Mouse (Mus musculus) heart, embryonic 14.5 days (tissue): ENCODE measurements around the gene Sox5. TPM values are rescaled to one million over a fixed set of nuclear protein-coding genes. Genes with fewer than 3 reads are reported as not detected.

Experiments used
- ATAC-seq: fragments of 200-750 bp; cut with Nextera tagmentation; 2 replicates; pipeline ENCODE4 v1.8.0; 2017; ENCODE audit warnings: low read depth, moderate TSS enrichment; ENCODE audit not compliant: insufficient number of reproducible peaks, insufficient read depth, low FRiP score
- H3K27ac ChIP-seq, 2 experiments: fragments of 200-500 bp in 1 of 2; fragments of 300-500 bp in 1 of 2; sonication (generic) in 1 of 2; replicated peaks in 1 of 2; 2 replicates each; pipeline ENCODE4 v1.5.1; 2012 to 2014; ENCODE audit warnings: low read depth in 2 of 2, low read length in 2 of 2, control low read depth in 1 of 2, mild to moderate bottlenecking in 1 of 2, mixed read lengths in 1 of 2; ENCODE audit not compliant: control insufficient read depth in 1 of 2, insufficient read depth in 1 of 2
- H3K27me3 ChIP-seq: fragments of 300-500 bp; sonication (generic); 2 replicates; pipeline ENCODE4 v1.6.1; 2014; ENCODE audit warnings: mild to moderate bottlenecking, low read length, control low read depth; ENCODE audit not compliant: control insufficient read depth, insufficient read depth
- H3K36me3 ChIP-seq: fragments of 300-500 bp; sonication (generic); 2 replicates; pipeline ENCODE4 v1.6.1; 2014; ENCODE audit warnings: mild to moderate bottlenecking, control low read depth, low read length, mixed read lengths; ENCODE audit not compliant: control insufficient read depth, insufficient read depth
- H3K4me1 ChIP-seq, 2 experiments: fragments of 200-500 bp in 1 of 2; fragments of 300-500 bp in 1 of 2; sonication (generic) in 1 of 2; 2 replicates each; pipeline ENCODE4 v1.6.1; 2012 to 2014; ENCODE audit warnings: low read length in 2 of 2, control low read depth in 1 of 2, mixed read lengths in 1 of 2; ENCODE audit not compliant: control insufficient read depth in 2 of 2, insufficient read depth in 2 of 2
- H3K4me2 ChIP-seq: fragments of 300-500 bp; sonication (generic); 2 replicates; pipeline ENCODE4 v1.6.1; 2014; ENCODE audit warnings: mild to moderate bottlenecking, low read length
- H3K4me3 ChIP-seq, 2 experiments: fragments of 200-500 bp in 1 of 2; fragments of 300-500 bp in 1 of 2; sonication (generic) in 1 of 2; 2 replicates each; pipeline ENCODE4 v1.5.1; 2012 to 2014; ENCODE audit warnings: low read length in 2 of 2, mild to moderate bottlenecking in 2 of 2, control low read depth in 1 of 2, low read depth in 1 of 2, moderate library complexity in 1 of 2; ENCODE audit not compliant: control insufficient read depth in 1 of 2, insufficient read depth in 1 of 2
- H3K9ac ChIP-seq: fragments of 300-500 bp; sonication (generic); 2 replicates; pipeline ENCODE4 v1.6.1; 2014; ENCODE audit warnings: mild to moderate bottlenecking, low read length
- H3K9me3 ChIP-seq: fragments of 300-500 bp; sonication (generic); 2 replicates; pipeline ENCODE4 v1.6.1; 2016; ENCODE audit warnings: low read length, control low read depth; ENCODE audit not compliant: control insufficient read depth
- WGBS: fragments of 180-500 bp; shearing (Covaris S2); extraction: QIAGEN DNeasy Blood & Tissue Kit; methylation state at CpG from one replicate; pipeline ENCODE4 v1.1.7; 2014; 5-methylcytosine and 5-hydroxymethylcytosine counted together
- polyA plus RNA-seq: library from polyadenylated mRNA; unstranded; fragments of >200 nt; fragmentation: Nextera tagmentation; extraction: Ambion mirVana; gene quantifications from 2 replicates; pipeline ENCODE4 v1.2.1, GENCODE M21; 2014

Sox5 gene
- polyA plus RNA-seq, 1 experiment from 2014 or later: 10.6 TPM

GRCm38 (mm10) chr6:144598324-144598973 lies 183.3 kb downstream of the Sox5 start:
- Histone ChIP-seq H3K9ac (no peak overlapping the region), H3K4me1 (0 out of 4 replicates have a peak, but pooled peaks cover 2 to 3% of the 10 kb centered on the region in 2 experiments), H3K4me3 (no peak overlapping the region), H3K27ac (no peak overlapping the region), H3K36me3 (no peaks in the 10 kb centered on the region), H3K27me3 (no peaks in the 10 kb centered on the region; the same call in 1 of the 2 replicates), H3K9me3 (no peaks in the 10 kb centered on the region), H3K4me2 (no peak overlapping the region)
- ATAC-seq: no peak
- WGBS: 36% methylated on average over 6 of the region's 6 CpGs

- H3K4me3 ChIP-seq: no peak overlapping the region
- H3K27ac ChIP-seq: no peak overlapping the region
- no peak overlapping the region for H3K4me2 ChIP-seq
- no peak for ATAC-seq
- no peaks in the 10 kb centered on the region; the same call in 1 of the 2 replicates for H3K27me3 ChIP-seq
- H3K9me3 ChIP-seq: no peaks in the 10 kb centered on the region
- no peaks in the 10 kb centered on the region for H3K4me1 ChIP-seq
- 69% methylated on average over 8 of the region's 8 CpGs for WGBS
- no peaks in the 10 kb centered on the region for H3K36me3 ChIP-seq
- no peak overlapping the region for H3K9ac ChIP-seq
These were observed 185.1 kb downstream of the Sox5 start for GRCm38 (mm10) chr6:144596536-144597210.

- ATAC-seq: no peak
- 61% methylated on average over 5 of the region's 5 CpGs for WGBS
- no peaks in the 10 kb centered on the region for H3K36me3 ChIP-seq
These were observed 196.9 kb downstream of the Sox5 start for GRCm38 (mm10) chr6:144584854-144585253.

GRCm38 (mm10) chr6:144584074-144584840 lies 197.5 kb downstream of the Sox5 start:
- no peaks in the 10 kb centered on the region for H3K27me3 ChIP-seq
- H3K36me3 ChIP-seq: no peaks in the 10 kb centered on the region
- H3K9me3 ChIP-seq: no peaks in the 10 kb centered on the region
- no peak overlapping the region for H3K4me3 ChIP-seq
- H3K4me1 ChIP-seq: no peaks in the 10 kb centered on the region
- no peak for ATAC-seq
- 74% methylated on average over 11 of the region's 11 CpGs for WGBS
- no peak overlapping the region for H3K9ac ChIP-seq
- H3K27ac ChIP-seq: no peak overlapping the region
- no peak overlapping the region for H3K4me2 ChIP-seq

More at GRCm38 (mm10) chr6:144584854-144585253, 196.9 kb downstream of the Sox5 start:
- Histone ChIP-seq H3K4me3 (no peak overlapping the region), H3K27ac (no peak overlapping the region), H3K9me3 (no peaks in the 10 kb centered on the region), H3K27me3 (no peaks in the 10 kb centered on the region), H3K9ac (no peak overlapping the region), H3K4me2 (no peak overlapping the region), H3K4me1 (no peaks in the 10 kb centered on the region)

GRCm38 (mm10) chr6:144579301-144579700 lies 202.5 kb downstream of the Sox5 start:
- Histone ChIP-seq H3K27ac (no peak overlapping the region), H3K9me3 (no peaks in the 10 kb centered on the region), H3K9ac (no peak overlapping the region), H3K36me3 (no peaks in the 10 kb centered on the region), H3K27me3 (no peaks in the 10 kb centered on the region), H3K4me1 (no peaks in the 10 kb centered on the region), H3K4me2 (no peak overlapping the region), H3K4me3 (no peak overlapping the region)
- ATAC-seq: no peak
- WGBS: 68% methylated on average over 12 of the region's 12 CpGs

GRCm38 (mm10) chr6:144570850-144571249 lies 210.9 kb downstream of the Sox5 start:
- Histone ChIP-seq H3K27me3 (no peaks in the 10 kb centered on the region), H3K9me3 (no peaks in the 10 kb centered on the region), H3K4me3 (no peak overlapping the region), H3K9ac (no peak overlapping the region), H3K4me2 (no peak overlapping the region), H3K36me3 (no peaks in the 10 kb centered on the region), H3K27ac (no peak overlapping the region), H3K4me1 (no peaks in the 10 kb centered on the region)
- no peak for ATAC-seq
- 64% methylated on average over 17 of the region's 17 CpGs for WGBS

GRCm38 (mm10) chr6:144565827-144566226 lies 215.9 kb downstream of the Sox5 start:
- Histone ChIP-seq H3K4me3 (no peak overlapping the region), H3K9me3 (no peaks in the 10 kb centered on the region), H3K27me3 (no peaks in the 10 kb centered on the region), H3K9ac (no peak overlapping the region), H3K4me1 (no peaks in the 10 kb centered on the region), H3K4me2 (no peak overlapping the region), H3K36me3 (no peaks in the 10 kb centered on the region), H3K27ac (no peak overlapping the region)
- no peak for ATAC-seq
- WGBS: 68% methylated on average over 1 of the region's 1 CpGs
